Mouse (Mus musculus) adrenal gland, adult (tissue): ENCODE measurements around the gene Atp10a.

Experiments
- DNase-seq, 2 experiments: peaks; one replicate each; pipeline ENCODE4 v3.0.0; 2022 to 2023; ENCODE audit warnings: low spot score in 1 of 2; ENCODE audit not compliant: inconsistent age in 2 of 2

Atp10a gene

GRCm38 (mm10) chr7:58786986-58787385, 131.0 kb downstream of the Atp10a start:
- no peak for DNase-seq

GRCm38 (mm10) chr7:58787585-58787984, 131.6 kb downstream of the Atp10a start:
- no peak for DNase-seq

DNA sequence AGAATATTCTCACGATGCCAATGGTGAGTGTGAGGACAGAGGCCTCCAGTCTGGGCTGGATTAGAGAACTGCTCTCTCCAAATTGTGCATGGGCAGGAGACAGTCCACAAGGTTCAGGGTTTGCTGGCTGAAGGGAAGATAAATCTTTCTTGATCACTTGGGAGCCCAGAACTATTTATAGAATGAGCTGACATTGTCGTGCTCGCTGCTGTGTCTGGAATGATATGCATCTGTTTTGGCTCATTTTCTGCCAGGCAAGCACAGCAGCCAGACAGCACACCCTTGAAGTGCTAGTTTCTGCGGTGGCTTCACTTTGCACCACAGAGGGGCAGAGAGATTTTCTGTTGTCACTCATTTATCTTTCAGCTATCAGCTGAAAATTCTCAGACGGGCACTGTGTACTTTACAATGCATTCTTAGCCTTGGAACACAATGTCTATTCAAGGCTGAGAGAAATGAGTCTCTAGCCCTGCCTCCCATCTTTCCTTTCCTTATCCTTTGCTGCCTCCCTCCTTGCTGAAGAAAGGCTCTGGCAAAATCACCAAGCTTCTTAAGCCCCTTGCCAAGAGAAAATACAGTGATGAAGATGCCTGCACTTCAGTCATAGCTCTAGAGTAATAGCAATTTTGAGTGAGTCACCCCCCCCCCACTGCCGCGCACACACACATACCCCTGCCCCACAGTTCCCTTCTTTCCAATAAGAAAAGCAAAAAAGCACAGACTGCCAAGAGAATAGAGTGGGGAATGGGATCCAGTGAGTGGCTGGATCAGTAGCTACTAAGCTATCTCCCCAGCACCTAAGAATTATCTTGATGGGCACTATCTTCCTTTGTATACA, 132.7 kb downstream of the Atp10a start:
- DNase-seq = peak; percentile 62 to 73

- no peak for DNase-seq
Measured at GRCm38 (mm10) chr7:58797281-58797680, 141.3 kb downstream of the Atp10a start.

GRCm38 (mm10) chr7:58800916-58801315, 144.9 kb downstream of the Atp10a start:
- DNase-seq = peak; percentile 65 to 79

GRCm38 (mm10) chr7:58801791-58802190, 145.8 kb downstream of the Atp10a start:
- DNase-seq = peak in 1 of 2 experiments; percentile 63

GRCm38 (mm10) chr7:58822147-58822681, 166.2 kb downstream of the Atp10a start:
- no peak for DNase-seq

GRCm38 (mm10) chr7:58824686-58825085, 168.7 kb downstream of the Atp10a start:
- DNase-seq = no peak

- peak in 1 of 2 experiments; percentile 67 for DNase-seq
Measured at GRCm38 (mm10) chr7:58829111-58829510, 173.1 kb downstream of the Atp10a start.

DNA sequence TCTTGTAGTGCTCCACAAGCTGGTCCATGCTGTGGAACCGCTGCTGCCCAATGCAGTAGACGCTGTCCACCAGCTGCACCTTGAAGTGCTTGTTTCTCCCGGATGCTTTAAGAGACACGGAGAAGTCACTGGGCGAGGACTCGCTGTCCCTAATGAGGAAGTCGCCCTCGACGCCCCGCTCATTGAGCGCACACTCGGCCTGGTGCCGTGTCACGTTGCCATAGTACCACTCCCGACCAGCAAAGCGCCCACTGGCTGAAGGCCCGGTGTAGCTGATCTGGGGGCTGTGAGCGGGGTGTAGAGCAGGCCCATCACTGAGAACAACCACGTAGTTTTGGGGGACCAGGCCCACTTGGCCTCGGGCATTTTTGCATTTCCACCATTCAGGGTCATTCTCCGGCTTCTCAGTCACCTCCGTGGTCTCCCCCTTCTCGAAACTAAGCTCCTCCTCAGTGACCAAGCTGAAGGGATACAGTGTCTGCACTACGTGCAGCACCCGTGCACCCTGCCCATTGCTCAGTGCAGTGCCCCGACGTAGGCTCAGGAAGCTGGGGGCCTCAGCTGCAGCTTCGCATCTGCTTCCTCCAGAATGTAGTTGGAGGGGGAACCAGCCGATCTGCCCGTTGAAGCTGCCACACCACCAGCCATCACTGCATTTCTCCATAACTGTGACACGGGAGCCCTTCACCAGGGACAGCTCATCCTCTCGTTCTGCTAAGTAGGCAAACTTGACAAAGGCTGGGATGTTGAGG, 181.1 kb downstream of the Atp10a start:
- DNase-seq = peak in 1 of 2 experiments; percentile 16

DNA sequence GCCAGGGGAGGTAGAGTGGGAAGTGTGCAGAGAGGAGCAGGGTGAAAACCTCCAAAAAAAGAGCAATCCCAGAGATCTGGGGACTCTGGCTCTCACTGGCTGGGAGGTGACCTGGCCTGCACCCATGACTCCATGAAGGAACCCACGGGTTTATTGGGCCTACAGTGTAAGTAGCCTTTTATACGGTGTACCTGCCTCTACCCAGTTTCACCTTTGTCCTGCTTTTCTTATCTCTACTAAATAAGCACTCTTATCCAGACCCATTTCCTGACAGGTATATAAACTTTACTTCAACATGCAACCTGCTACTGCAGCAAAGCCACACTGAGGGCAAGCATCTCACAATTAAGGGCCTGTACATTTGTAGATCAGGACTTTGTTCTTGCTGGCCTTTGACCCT, 184.4 kb downstream of the Atp10a start:
- no peak for DNase-seq

DNA sequence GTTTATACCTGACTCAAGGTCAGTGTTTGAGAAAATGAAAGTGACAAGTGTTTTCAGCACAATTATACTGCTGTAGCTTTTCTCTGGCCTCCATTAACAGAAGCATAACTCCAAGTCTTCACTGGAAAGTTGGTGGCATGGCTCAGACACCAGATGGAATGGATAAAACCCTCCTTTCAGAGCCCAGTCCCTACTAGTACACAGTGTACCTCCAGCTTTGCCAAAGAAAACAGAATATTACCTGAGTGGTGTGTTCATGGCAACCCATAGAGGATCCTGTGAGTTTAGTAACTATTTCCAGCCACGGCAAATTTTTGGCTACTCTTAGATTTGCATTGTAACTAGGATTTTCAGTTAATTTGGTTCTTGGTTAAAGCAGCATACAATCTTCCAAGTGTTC, 185.1 kb downstream of the Atp10a start:
- DNase-seq = peak in 1 of 2 experiments; percentile 28

DNA sequence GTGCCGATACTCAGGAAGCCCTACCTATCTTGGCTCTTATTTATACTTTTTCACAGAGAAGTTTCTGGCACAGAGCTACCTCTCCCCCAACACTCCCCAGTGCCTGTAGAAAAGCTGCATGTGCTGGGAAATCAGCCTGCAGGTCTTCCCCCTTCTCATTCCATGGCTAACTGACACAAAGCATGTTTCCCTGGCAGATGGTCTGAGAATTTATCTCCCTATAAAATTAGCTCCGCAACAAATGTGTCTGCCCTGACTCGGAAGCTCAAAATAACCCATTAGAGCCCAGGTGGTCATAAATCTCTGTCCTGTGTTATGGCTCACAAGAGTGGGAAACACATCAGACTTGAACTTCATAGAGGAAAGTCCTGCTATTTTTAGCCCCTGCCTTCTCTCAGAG, 186.9 kb downstream of the Atp10a start:
- DNase-seq = no peak

DNA sequence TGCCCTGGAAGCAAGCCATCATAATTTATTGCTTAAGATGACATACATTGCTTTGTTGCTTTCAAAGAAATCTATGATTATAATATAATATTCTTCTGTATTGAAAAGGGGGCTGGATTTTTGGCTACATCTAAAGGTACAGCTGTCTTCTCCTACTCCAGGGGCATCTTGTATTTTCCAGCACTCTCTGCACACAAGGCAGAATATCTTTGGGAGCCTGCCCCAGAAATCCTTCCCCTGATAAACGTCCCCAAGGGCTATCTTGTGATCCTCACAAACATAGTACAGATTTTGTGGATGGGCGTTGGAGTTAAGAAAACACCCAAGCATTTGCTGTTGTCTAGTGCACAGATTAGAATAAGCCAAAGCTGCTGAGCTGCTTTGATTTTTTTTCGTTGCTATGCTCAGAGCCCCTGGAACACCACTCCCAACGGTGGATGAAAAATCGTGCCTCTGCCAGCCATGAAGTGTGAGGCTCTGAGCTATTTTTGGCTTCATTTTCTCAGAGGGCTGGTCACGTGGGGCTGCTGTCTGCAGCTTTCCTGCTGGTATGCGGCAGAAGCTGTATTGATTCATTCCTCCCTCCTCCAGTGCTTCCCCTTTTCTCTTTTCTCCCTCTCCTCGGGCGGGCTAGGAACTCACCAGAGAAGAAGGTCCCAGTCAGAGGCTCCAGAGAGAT, 187.9 kb downstream of the Atp10a start:
- DNase-seq = peak; percentile 55 to 83

DNA sequence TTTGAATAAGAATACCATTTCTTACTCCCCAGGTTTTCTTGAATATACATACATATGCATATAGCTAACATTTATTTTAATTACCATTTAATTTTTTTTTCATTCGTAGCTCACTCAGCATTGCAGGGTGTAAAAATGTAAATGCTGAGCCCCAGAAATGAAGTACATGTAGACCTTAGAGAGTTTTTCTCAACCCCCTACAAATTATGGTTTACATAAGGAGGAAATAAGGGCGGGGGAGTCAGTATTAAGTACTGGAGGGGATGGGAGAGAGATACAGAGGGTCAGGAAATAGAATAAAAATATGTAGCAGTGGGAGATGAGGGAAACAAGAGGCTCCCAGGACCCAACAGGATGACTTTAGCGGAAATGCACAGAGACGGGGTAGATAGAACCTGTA, 188.5 kb downstream of the Atp10a start:
- DNase-seq = no peak

GRCm38 (mm10) chr7:58858921-58859320, 203.0 kb downstream of the Atp10a start:
- DNase-seq = no peak

DNA sequence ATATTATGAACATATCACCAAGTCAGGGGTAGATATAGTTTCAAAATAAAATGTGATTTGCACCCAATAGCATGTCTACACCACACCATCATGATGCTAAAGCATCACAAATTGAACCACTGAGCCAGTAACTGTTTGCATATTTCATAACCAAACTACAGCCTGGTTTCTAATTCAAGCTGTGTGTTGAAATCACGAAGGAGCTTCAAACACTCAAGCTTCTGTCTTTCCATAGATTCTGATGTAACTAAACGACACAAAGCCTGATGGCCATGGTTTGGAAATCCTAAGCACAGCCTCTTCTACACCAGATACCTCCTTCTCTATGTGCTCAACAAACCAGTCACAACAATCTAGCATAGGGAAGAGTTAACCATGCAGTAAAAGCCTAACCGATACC, 207.2 kb downstream of the Atp10a start:
- DNase-seq = no peak

GRCm38 (mm10) chr7:58866865-58867614, 211.1 kb downstream of the Atp10a start:
- no peak for DNase-seq

GRCm38 (mm10) chr7:58870661-58871060, 214.7 kb downstream of the Atp10a start:
- peak in 1 of 2 experiments; percentile 36 for DNase-seq

GRCm38 (mm10) chr7:58873676-58874075, 217.7 kb downstream of the Atp10a start:
- DNase-seq = no peak
